Mouse (Mus musculus) cerebellum, adult 18-20 months (tissue): ENCODE measurements around the gene Aspm.

Experiments used
- DNase-seq, 2 experiments: peaks; one replicate each; pipeline ENCODE4 v3.0.0; 2021

The Aspm gene

GRCm38 (mm10) chr1:139514556-139514955, 60.0 kb downstream of the Aspm start:
- DNase-seq: no peak
